Mouse (Mus musculus) ovary, postnatal 14 days (tissue): Measurements from ENCODE around the gene Gbp3.
"Not testable (repeated sequence)": the region's sequence is repeated elsewhere in the genome, so short reads cannot be mapped to it uniquely, and the experiment has no call there.

Experiments used
- DNase-seq: peaks from one replicate; pipeline ENCODE4 v3.0.0; 2022; ENCODE audit warnings: low spot score

Gbp3 gene

DNA sequence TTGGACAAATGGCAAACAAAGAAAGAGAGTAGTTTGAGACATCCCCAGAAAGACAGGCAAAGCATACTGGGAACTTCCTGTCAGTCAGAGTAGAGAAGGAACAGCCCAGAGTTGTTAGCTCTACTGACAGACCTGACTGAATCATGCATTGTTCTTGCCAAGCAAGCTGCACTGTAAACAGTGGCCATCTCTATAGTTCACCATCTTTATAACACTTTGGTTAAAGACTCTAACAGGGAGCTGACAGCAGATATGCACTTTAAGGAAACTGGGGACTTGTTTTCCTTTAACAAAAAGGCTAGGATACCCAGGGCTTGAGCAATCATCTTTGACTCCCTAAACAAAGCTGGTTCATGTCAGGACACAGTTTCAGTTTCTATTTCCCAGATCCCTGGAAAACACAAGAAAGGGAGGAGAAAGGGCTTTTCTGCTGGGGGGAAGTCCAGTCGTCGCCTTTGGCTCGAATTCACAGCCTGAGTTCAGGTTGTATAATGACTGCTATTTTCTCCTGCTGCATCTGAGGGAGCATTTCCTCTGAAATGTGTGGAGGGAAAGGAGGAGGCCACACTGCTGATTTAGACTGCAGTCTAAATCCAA, at the start of gene Gbp3:
Gene Gbp3 (plus strand): TSS at position 395 of the 597 bp plus-strand sequence.
- DNase-seq: peak; percentile 21

DNA sequence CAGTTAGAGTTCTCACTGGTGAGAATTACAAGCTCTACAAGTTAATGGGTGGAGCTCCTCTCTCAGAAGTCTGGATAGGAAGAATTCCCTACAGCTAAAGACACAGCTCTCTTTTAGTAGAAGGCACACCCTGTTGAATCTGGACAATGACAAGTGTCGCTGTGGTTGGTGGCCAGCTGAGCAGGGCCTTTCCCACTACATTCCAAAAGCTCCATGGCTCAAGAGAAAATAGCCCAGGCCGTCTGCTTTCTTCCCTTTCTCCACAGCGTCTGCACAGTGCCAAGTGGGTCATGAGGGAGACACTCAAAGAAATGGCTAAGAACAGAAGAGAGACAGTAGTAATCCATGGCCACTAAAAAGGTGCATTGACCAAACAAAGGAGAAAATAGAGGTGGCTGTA, 31.7 kb upstream of the Gbp3 start:
- DNase-seq: no peak

DNA sequence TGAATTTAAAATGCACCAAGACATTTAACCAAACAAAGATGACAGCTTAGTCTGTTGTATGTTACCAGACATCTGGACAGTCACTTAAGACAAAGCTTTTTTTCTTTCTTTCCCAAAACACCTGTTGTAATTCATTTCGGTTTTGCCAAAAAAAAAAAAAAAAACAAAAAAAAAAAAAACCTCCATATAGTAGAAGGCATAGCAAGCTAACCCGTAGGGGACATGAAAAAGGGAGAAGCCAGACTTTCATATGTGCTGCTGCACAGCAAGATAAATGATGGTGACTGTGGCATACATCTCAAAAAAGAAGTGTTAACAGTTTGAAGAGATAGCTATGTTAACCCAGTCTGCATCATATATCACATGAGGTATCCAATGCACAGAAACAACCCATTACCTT, 30.2 kb upstream of the Gbp3 start:
- no peak for DNase-seq

- DNase-seq: peak; percentile 34
Observed at GRCm38 (mm10) chr3:142530087-142530953, 29.5 kb upstream of the Gbp3 start, which contains the start of gene Gbp7. Gene Gbp7, plus strand, starts transcription at chr3:142530342.

- no peak for DNase-seq
Observed at GRCm38 (mm10) chr3:142531595-142531994, 28.2 kb upstream of the Gbp3 start.

DNA sequence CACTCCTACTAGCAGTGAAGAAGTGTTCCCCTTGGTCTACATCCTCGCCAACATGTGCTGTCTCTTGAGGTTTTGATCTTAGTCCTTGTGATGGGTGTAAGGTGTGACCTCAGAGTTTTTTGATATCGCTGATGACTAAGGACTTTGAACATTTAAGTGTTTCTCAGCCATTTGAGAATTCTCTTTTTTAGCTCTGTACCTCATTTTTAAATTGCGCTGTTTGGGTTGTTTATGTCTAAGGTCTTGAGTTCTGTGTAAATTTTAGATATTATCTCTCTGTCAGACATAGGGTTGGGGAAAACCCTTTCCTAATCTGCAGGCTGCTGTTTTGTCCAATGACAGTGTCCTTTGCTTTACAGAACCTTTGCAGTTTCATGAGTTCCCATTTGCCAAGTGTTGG, 26.6 kb upstream of the Gbp3 start:
- no peak for DNase-seq

- DNase-seq: no peak
Observed at GRCm38 (mm10) chr3:142535667-142536066, 24.2 kb upstream of the Gbp3 start.

DNA sequence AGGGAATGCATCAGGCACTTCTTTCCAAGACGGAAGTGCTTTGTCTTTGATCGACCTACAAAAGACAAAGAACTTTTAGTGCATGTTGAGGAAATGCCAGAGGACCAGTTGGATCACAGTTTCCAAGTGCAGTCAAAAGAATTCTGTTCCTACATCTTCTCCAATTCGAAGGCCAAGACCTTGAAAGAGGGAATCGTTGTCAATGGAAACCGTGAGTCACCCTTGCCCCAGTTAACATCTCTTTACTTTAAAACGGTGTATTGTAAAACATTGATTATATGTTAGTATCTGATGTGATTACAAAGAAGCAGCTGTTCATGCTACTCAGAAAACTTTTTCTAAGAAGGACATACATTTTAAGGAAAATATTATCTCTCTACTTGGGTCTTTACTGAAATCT, 18.4 kb upstream of the Gbp3 start:
- no peak for DNase-seq

GRCm38 (mm10) chr3:142542776-142543175, 17.1 kb upstream of the Gbp3 start:
- DNase-seq: not testable (repeated sequence)

DNA sequence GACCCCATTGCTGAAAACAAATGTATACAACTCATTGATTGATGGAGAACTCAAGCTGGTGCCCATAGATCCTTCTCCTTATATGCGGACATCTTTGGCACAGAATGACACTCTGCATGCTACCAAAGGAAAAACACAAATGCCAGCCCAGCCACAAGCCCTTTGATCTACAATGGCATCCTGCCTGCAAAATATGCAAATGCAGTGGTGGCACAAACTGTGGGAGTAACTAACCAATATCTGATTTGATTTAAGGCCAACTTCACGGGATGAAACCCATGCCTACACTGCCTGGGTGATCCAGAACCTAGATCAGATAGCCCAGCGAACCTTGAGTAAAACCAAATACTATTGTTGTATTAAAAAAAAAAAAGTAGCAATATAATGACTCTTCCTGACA, 13.1 kb upstream of the Gbp3 start:
- no peak for DNase-seq

- DNase-seq: no peak
Observed at GRCm38 (mm10) chr3:142550052-142550676, 9.7 kb upstream of the Gbp3 start.

- DNase-seq: no peak
Observed at GRCm38 (mm10) chr3:142554601-142555000, 5.2 kb upstream of the Gbp3 start.

DNA sequence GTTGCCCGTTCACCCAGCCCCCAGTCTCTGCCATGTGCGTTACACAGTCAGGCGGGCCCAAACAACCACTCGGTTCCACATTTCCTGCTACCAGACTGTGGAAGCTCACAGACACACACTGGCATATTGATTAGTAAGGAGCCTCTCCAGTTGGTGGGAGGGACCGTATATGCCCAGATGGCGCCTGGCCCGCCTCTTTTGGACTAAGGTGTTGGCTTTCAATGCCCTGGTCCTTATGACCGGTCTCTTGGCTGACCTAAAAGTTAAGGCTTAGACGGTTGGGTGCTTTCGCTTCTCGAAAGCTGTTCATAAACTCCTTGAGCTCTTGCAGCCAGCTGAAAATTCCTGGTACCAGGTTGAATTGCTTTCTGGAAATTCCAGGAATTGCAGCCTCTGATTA, 4.2 kb upstream of the Gbp3 start:
- no peak for DNase-seq

DNA sequence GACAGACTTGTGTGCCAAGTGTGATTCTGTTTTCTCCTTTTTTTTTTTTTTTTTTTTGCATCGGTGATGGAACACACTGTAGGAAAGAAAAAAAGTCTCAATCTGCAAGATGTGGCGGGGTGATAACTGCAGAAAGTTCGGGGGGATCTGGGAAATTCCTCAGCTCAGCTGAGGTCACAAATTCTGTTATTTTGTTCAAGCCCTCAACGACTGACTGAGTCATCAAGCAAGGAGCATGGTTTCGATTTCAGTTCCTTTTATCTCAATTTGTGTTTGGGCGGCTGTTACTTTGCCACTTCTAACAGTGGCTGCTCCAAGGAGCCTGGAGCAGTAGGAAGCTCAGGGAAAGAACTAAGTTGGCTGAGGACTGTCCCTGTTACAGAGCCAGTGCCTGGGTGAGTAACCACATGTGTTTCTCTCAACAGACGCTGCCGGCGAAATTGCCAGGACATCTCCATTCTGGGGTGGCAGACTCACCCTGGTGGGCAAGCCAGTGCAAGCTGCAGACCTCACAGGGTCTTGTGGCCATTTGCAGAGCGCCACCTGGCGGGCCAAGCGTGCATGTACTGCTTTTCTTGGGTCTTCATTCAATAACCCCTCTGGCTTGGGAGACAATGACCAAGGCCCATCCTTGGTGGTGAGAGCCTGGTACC, 596 bp downstream of the Gbp3 start:
- DNase-seq: peak; percentile 86

- no peak for DNase-seq
Observed at GRCm38 (mm10) chr3:142561045-142561646, 1.3 kb downstream of the Gbp3 start.

GRCm38 (mm10) chr3:142561666-142562065, 1.8 kb downstream of the Gbp3 start:
- no peak for DNase-seq

DNA sequence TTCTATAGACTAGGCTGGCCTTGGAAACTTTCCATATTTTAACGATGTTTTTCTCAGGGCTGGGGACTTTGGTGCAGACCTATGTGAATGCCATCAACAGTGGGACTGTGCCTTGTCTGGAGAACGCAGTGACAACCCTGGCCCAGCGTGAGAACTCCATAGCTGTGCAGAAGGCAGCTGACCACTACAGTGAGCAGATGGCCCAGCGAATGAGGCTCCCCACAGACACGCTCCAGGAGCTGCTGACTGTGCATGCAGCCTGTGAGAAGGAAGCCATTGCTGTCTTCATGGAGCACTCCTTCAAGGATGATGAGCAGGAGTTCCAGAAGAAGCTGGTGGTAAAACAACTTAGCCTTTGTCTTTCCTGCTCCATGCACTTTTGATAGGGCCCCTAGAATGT, 7.7 kb downstream of the Gbp3 start:
- not testable (repeated sequence) for DNase-seq

- no peak for DNase-seq
Observed at GRCm38 (mm10) chr3:142570738-142571137, 10.9 kb downstream of the Gbp3 start.

- DNase-seq: no peak
Observed at GRCm38 (mm10) chr3:142577108-142577507, 17.3 kb downstream of the Gbp3 start.

GRCm38 (mm10) chr3:142578342-142578741, 18.5 kb downstream of the Gbp3 start:
- DNase-seq: no peak

- DNase-seq: no peak
Observed at GRCm38 (mm10) chr3:142583067-142583466, 23.2 kb downstream of the Gbp3 start.

DNA sequence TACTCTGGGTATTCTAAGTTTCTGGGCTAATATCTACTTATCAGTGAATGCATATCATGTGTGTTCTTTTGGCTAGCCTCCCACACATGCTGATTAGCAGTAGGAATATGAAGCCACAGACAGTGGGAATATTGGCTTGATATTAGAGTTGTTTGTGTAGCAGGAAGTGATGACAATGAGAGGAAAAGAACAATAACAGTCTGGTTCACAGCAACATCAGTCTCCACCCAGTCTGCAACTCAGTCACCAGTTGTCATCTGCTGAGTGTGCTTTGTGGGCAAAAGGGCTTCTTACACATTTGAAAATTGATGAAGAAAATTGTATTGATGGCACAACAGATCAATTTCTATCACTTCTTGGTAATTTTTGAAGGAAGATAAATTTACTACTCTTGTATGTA, 27.6 kb downstream of the Gbp3 start:
- DNase-seq: no peak
